Mouse (Mus musculus) bone marrow, adult 2 months (tissue): Measurements from ENCODE around the gene Cd200r3. TPM values are rescaled to one million over a fixed set of nuclear protein-coding genes. Genes with fewer than 3 reads are reported as not detected.

Source experiments
- H3K27ac ChIP-seq: fragments of 200-500 bp; 2 replicates; pipeline ENCODE4 v1.5.1; 2012; ENCODE audit warnings: low read depth, mild to moderate bottlenecking, control low read depth, inconsistent platforms, low read length; ENCODE audit not compliant: control insufficient read depth, poor library complexity, insufficient read depth
- H3K4me1 ChIP-seq: fragments of 200-500 bp; 2 replicates; pipeline ENCODE4 v1.6.1; 2011; ENCODE audit warnings: low read length; ENCODE audit not compliant: control insufficient read depth, insufficient read depth
- H3K4me3 ChIP-seq: fragments of 200-500 bp; replicated peaks from 2 replicates; pipeline ENCODE3; 2011; ENCODE audit warnings: mild to moderate bottlenecking, low read depth, low read length, control low read depth; ENCODE audit not compliant: control insufficient read depth
- CTCF ChIP-seq: fragments of 200-500 bp; IDR thresholded peaks from 2 replicates; pipeline ENCODE4 v1.5.1; 2011; ENCODE audit warnings: low read length, control low read depth; ENCODE audit not compliant: control insufficient read depth, insufficient read depth
- POLR2A ChIP-seq: fragments of 200-500 bp; IDR thresholded peaks from 2 replicates; pipeline ENCODE4 v1.6.1; 2011; ENCODE audit warnings: low read depth, mild to moderate bottlenecking, control low read depth, low read length, borderline replicate concordance; ENCODE audit not compliant: control insufficient read depth
- WGBS: fragments of 180-500 bp; shearing (Covaris S2); methylation state at CpG from one replicate; pipeline ENCODE4 v1.1.7; 2018; 5-methylcytosine and 5-hydroxymethylcytosine counted together
- polyA plus RNA-seq: library from polyadenylated mRNA; stranded (reverse); fragments of >200 nt; gene quantifications from 2 replicates; pipeline ENCODE4 v1.2.4, GENCODE M21; 2011; ENCODE audit warnings: low replicate concordance; ENCODE audit not compliant: missing spikeins, insufficient read depth, insufficient read length

The Cd200r3 gene
- polyA plus RNA-seq, 1 experiment: 4.6 TPM

DNA sequence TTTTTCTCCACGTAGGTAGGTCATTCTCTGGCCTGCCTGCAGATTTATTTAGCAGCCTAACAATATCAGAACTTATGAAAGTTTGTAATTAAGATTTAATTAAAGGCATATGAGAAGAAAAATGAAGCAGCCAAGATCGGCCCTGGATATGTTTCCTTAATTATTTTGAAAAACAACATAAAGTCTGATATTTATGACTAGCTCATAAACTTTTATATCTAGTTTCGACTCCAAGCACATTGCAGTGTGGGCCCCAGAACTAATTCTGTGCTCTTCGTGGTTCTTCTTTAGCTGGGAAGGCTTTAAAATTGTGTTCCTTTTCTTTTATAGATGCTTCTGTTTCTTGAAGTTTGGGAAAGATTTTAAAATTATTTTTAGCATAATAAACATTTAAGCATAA lies 23.4 kb downstream of the Cd200r3 start:
- TF ChIP-seq POLR2A: no peak
- TF ChIP-seq CTCF: no peak
- Histone ChIP-seq H3K4me1 (peaks cover 3% of the 10 kb centered on the region; the same call in 1 of the 2 replicates), H3K27ac (no peak overlapping the region), H3K4me3 (no peak overlapping the region)
- WGBS: 75% methylated on average over 4 of the region's 4 CpGs

GRCm38 (mm10) chr16:44968113-44968512 lies 24.6 kb downstream of the Cd200r3 start:
- 83% methylated on average over 3 of the region's 3 CpGs for WGBS
- TF ChIP-seq CTCF (no peak), POLR2A (no peak)
- H3K27ac ChIP-seq: no peak overlapping the region

GRCm38 (mm10) chr16:44970925-44971324 lies 27.4 kb downstream of the Cd200r3 start:
- no peak overlapping the region for H3K27ac ChIP-seq
- no peaks in the 10 kb centered on the region for H3K4me1 ChIP-seq
- WGBS: 67% methylated on average over 4 of the region's 4 CpGs
- H3K4me3 ChIP-seq: no peak overlapping the region
- no peak for TF ChIP-seq CTCF
- TF ChIP-seq POLR2A: no peak

More at GRCm38 (mm10) chr16:44968113-44968512, 24.6 kb downstream of the Cd200r3 start:
- Histone ChIP-seq H3K4me1 (peaks cover 1% of the 10 kb centered on the region; the same call in 1 of the 2 replicates), H3K4me3 (no peak overlapping the region)

DNA sequence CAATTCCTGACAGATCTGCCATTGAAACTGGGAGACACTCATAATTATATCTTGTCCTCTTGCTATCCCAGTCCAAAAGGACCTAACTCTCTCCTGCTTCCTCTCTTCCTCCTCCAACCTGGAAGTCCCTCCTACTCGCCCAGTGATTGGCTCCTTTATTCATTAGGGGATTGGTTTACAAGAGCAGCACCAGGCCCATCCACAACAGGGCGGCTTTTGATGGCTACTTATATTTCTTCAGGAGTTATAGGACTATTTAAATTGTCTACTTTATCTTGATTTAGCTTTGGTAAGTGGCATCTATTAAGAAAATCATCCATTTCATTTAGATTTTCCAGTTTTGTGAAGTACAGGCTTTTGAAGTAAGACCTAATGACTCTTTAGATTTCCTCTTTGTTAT lies 30.6 kb downstream of the Cd200r3 start:
- Histone ChIP-seq H3K4me3 (no peak overlapping the region), H3K4me1 (no peaks in the 10 kb centered on the region), H3K27ac (no peak overlapping the region)
- 74% methylated on average over 2 of the region's 2 CpGs for WGBS
- TF ChIP-seq CTCF: no peak
- no peak for TF ChIP-seq POLR2A

- TF ChIP-seq POLR2A: no peak
- TF ChIP-seq CTCF: no peak
- Histone ChIP-seq H3K4me3 (no peak overlapping the region), H3K27ac (no peak overlapping the region)
These were observed 32.6 kb downstream of the Cd200r3 start for GRCm38 (mm10) chr16:44976081-44976480.

DNA sequence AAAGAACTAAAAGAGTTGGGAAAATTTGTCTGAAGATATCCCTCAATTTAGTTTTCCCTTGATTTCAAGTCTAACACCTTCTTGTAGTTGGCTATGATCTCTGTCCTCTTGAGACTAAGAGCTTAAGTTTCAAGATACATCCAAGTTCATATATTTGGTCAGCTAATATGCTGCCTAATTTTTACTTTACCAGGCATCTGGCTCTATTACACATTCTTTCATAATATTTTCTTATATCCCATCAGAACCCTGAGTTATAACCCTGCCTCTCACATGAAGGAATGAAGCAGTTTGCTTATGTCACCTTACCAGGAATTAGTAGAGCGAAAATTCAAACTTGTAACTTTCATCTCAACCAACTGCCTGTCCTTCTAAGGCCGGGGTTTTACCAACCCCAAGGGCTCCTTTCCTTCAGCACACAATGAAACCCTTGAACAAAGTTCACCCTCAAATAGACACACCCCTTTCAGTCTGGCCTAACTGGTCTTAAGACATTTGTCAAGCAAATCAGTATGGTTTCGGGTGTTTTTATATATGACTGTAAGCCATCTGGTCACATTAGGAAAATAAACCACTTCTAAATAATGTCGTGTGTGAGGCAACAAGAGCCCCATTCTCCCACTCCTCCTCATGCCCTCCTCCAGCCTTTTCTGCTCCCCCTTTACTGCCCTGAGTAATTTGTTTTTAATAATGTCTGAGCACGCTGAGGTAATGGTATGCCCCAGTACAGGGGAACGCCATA lies 33.6 kb downstream of the Cd200r3 start:
- no peak overlapping the region for H3K4me3 ChIP-seq
- no peak for TF ChIP-seq CTCF
- no peak for TF ChIP-seq POLR2A
- WGBS: 75% methylated on average over 6 of the region's 6 CpGs
- H3K27ac ChIP-seq: no peak overlapping the region
- H3K4me1 ChIP-seq: no peaks in the 10 kb centered on the region

More at GRCm38 (mm10) chr16:44976081-44976480, 32.6 kb downstream of the Cd200r3 start:
- no peaks in the 10 kb centered on the region for H3K4me1 ChIP-seq

- H3K4me1 ChIP-seq: no peaks in the 10 kb centered on the region
- H3K27ac ChIP-seq: no peak overlapping the region
- 71% methylated on average over 2 of the region's 2 CpGs for WGBS
- H3K4me3 ChIP-seq: no peak overlapping the region
- TF ChIP-seq CTCF (no peak), POLR2A (no peak)
These were observed 34.7 kb downstream of the Cd200r3 start for GRCm38 (mm10) chr16:44978193-44978592.

- no peaks in the 10 kb centered on the region for H3K4me1 ChIP-seq
- H3K4me3 ChIP-seq: no peak overlapping the region
- 75% methylated on average over 3 of the region's 3 CpGs for WGBS
- no peak overlapping the region for H3K27ac ChIP-seq
- TF ChIP-seq POLR2A: no peak
- TF ChIP-seq CTCF: no peak
These were observed 35.9 kb downstream of the Cd200r3 start for GRCm38 (mm10) chr16:44979355-44979896.
